Mouse (Mus musculus) right cerebral cortex, postnatal 25 days (tissue): ENCODE measurements around the gene Rbbp5.

Source experiments
- DNase-seq: peaks from one replicate; pipeline ENCODE4 v3.0.0; 2022

The Rbbp5 gene

GRCm38 (mm10) chr1:132542762-132543306, 65.7 kb downstream of the Rbbp5 start, which contains the start of gene Cntn2:
Cntn2 (minus strand) TSS chr1:132543256.
- DNase-seq: peak; percentile 82

GRCm38 (mm10) chr1:132543789-132544188, 66.6 kb downstream of the Rbbp5 start:
- DNase-seq: no peak
